Mouse (Mus musculus) kidney, adult 18-20 months (tissue): Measurements from ENCODE around the gene Gm20830.
"Not testable (repeated sequence)": the region's sequence is repeated elsewhere in the genome, so short reads cannot be mapped to it uniquely, and the experiment has no call there.

Experiments used
- DNase-seq: peaks from one replicate; pipeline ENCODE4 v3.0.0; 2021

The Gm20830 gene

GRCm38 (mm10) chrY:6918182-6918581, at the start of gene Gm20830:
TSS of gene Gm20830 (minus strand) at chrY:6918282.
- not testable (repeated sequence) for DNase-seq
